Mouse (Mus musculus): Measurements from ENCODE around the gene Fam193a.

DNA sequence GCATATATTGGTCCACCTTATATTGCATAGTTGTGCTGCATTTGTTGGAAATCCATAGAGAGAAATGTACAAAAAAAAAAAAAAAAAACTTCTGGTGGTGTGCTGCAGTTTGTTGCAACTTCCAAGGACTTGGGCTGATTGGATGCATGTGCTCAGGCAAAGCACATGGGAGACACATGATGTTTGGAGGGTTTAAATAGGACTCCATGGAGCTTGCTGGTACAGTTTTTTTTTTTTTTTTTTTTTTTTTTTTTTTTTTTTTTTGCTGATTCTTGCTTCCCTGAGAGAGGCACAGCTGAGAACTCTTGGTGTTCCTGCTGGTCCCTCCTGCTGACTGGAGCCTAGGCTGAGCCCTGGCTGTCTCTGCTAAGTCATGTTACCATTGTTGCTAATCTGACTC lies 6.6 kb upstream of the Fam193a start:
- TF ChIP-seq POLR2A (IDR thresholded peaks at IDR 0.05; ENCODE audit: borderline replicate concordance, extremely low read depth, insufficient read depth, insufficient read length, poor library complexity, severe bottlenecking) (no peak), CTCF (IDR thresholded peaks at IDR 0.05; ENCODE audit: borderline replicate concordance, extremely low read depth, insufficient read depth, insufficient read length) (no peak)
